Mouse (Mus musculus) thymus, adult 2 months (tissue): ENCODE measurements around the gene Vwa1. TPM values are rescaled to one million over a fixed set of nuclear protein-coding genes. Genes with fewer than 3 reads are reported as not detected.
A peak's percentile ranks its signal among the peaks of the same experiment; 100 is the strongest.

Source experiments
- DNase-seq: peaks from one replicate; pipeline ENCODE4 v3.0.0; 2021
- H3K27ac ChIP-seq: fragments of 200-500 bp; 2 replicates; pipeline ENCODE4 v1.5.1; 2012; ENCODE audit warnings: low read length, control low read depth; ENCODE audit not compliant: control insufficient read depth, insufficient read depth
- H3K27me3 ChIP-seq: fragments of 200-500 bp; 2 replicates; pipeline ENCODE4 v1.6.1; 2012; ENCODE audit warnings: mild to moderate bottlenecking, low read length, moderate library complexity, mixed read lengths; ENCODE audit not compliant: control insufficient read depth, insufficient read depth
- H3K36me3 ChIP-seq: fragments of 200-500 bp; 2 replicates; pipeline ENCODE4 v1.6.1; 2012; ENCODE audit warnings: mild to moderate bottlenecking, low read length, moderate library complexity; ENCODE audit not compliant: control insufficient read depth, insufficient read depth
- H3K4me1 ChIP-seq: fragments of 200-500 bp; replicated peaks from 2 replicates; pipeline ENCODE4 v1.6.1; 2012; ENCODE audit warnings: low read length; ENCODE audit not compliant: control insufficient read depth, insufficient read depth
- H3K4me3 ChIP-seq: fragments of 200-500 bp; 2 replicates; pipeline ENCODE4 v1.5.1; 2012; ENCODE audit warnings: mild to moderate bottlenecking, low read length, control low read depth, moderate library complexity; ENCODE audit not compliant: control insufficient read depth, insufficient read depth
- CTCF ChIP-seq: fragments of 200-500 bp; IDR thresholded peaks from 2 replicates; pipeline ENCODE4 v1.5.1; 2012; ENCODE audit warnings: mild to moderate bottlenecking, control low read depth, low read length, moderate library complexity, borderline replicate concordance; ENCODE audit not compliant: control insufficient read depth, poor library complexity, insufficient read depth; ENCODE audit errors: extremely low read depth
- POLR2A ChIP-seq: fragments of 200-500 bp; IDR thresholded peaks from 2 replicates; pipeline ENCODE4 v1.6.1; 2012; ENCODE audit warnings: mild to moderate bottlenecking, low read length, control low read depth, moderate library complexity; ENCODE audit not compliant: control insufficient read depth, poor library complexity, insufficient read depth; ENCODE audit errors: extremely low read depth
- WGBS: fragments of 180-500 bp; shearing (Covaris S2); methylation state at CpG from one replicate; pipeline ENCODE4 v1.1.7; 2018; 5-methylcytosine and 5-hydroxymethylcytosine counted together
- polyA plus RNA-seq: library from polyadenylated mRNA; depleted of rRNA; stranded (reverse); fragments of >200 nt; gene quantifications from 2 replicates; pipeline ENCODE4 v1.2.3, GENCODE M21; 2012

Vwa1 gene
- polyA plus RNA-seq, 1 experiment, result 13.5 TPM

- Histone ChIP-seq H3K27me3 (no peaks in the 10 kb centered on the region), H3K27ac (no peak overlapping the region), H3K4me3 (no peak overlapping the region), H3K36me3 (no peaks in the 10 kb centered on the region), H3K4me1 (peaks cover 14% of the 10 kb centered on the region)
- WGBS, result 22% methylated on average over 9 of the region's 9 CpGs
- TF ChIP-seq CTCF (no peak), POLR2A (no peak)
- DNase-seq, result no peak
Measured at GRCm38 (mm10) chr4:155774971-155775740, 658 bp upstream of the Vwa1 start.

- Histone ChIP-seq H3K27me3 (no peaks in the 10 kb centered on the region), H3K36me3 (no peaks in the 10 kb centered on the region), H3K4me3 (no peak overlapping the region), H3K27ac (no peak overlapping the region), H3K4me1 (peaks cover 18% of the 10 kb centered on the region)
- 45% methylated on average over 5 of the region's 5 CpGs for WGBS
- no peak for DNase-seq
- no peak for TF ChIP-seq CTCF
- no peak for TF ChIP-seq POLR2A
Measured at GRCm38 (mm10) chr4:155773335-155774078, 991 bp downstream of the Vwa1 start.

GRCm38 (mm10) chr4:155772786-155773185, 1.7 kb downstream of the Vwa1 start:
- TF ChIP-seq CTCF, result no peak
- no peak for TF ChIP-seq POLR2A
- Histone ChIP-seq H3K27me3 (no peaks in the 10 kb centered on the region), H3K36me3 (no peaks in the 10 kb centered on the region), H3K27ac (no peak overlapping the region), H3K4me1 (peaks cover 18% of the 10 kb centered on the region), H3K4me3 (no peak overlapping the region)
- DNase-seq, result no peak
- WGBS, result 95% methylated on average over 13 of the region's 13 CpGs

- H3K4me3 ChIP-seq, result no peak overlapping the region
- H3K36me3 ChIP-seq, result no peaks in the 10 kb centered on the region
- DNase-seq, result no peak
- TF ChIP-seq CTCF (no peak), POLR2A (no peak)
- 87% methylated on average over 2 of the region's 2 CpGs for WGBS
- H3K27ac ChIP-seq, result no peak overlapping the region
- H3K4me1 ChIP-seq, result peaks cover 18% of the 10 kb centered on the region
- H3K27me3 ChIP-seq, result no peaks in the 10 kb centered on the region
Measured at GRCm38 (mm10) chr4:155771706-155772105, 2.8 kb downstream of the Vwa1 start.

GRCm38 (mm10) chr4:155770626-155771025, 3.9 kb downstream of the Vwa1 start:
- no peak overlapping the region for H3K4me3 ChIP-seq
- no peak overlapping the region for H3K27ac ChIP-seq
- peaks cover 18% of the 10 kb centered on the region for H3K4me1 ChIP-seq
- WGBS, result 76% methylated on average over 24 of the region's 24 CpGs
- TF ChIP-seq POLR2A, result no peak
- TF ChIP-seq CTCF, result no peak
- no peak for DNase-seq
- H3K27me3 ChIP-seq, result no peaks in the 10 kb centered on the region
- no peaks in the 10 kb centered on the region for H3K36me3 ChIP-seq

GRCm38 (mm10) chr4:155769880-155770512, 4.5 kb downstream of the Vwa1 start:
- Histone ChIP-seq H3K27me3 (no peaks in the 10 kb centered on the region), H3K4me3 (peak overlapping the region; percentile 41), H3K36me3 (no peaks in the 10 kb centered on the region), H3K27ac (no peak overlapping the region), H3K4me1 (peaks cover 13% of the 10 kb centered on the region)
- peak; percentile 81 for DNase-seq
- TF ChIP-seq CTCF, result peak; percentile 99
- 0 out of 2 replicates have a peak, but pooled peaks have one; percentile 17 for TF ChIP-seq POLR2A
- 2% methylated on average over 39 of the region's 39 CpGs for whole genome bisulfite sequencing
